Comparison of ENCODE assay signal across 24 mouse cellular contexts in genomic region chr17:62785781-62786601, GRCm38 (mm10).
DNase-seq lines count a peak whose midpoint lies in the region; ATAC-seq and TF ChIP-seq lines count a peak whose summit lies in the region.
"Had no signal": no experiment of that assay in that cellular context is flagged by ENCODE, and none has a peak within 500 bp of the region (broad histone marks: within the 10 kb centered on the region; RNA-seq: fewer than 3 reads in every experiment).

No protein-coding gene starts in this region.

- 41% methylated on average over 4 of the region's 4 CpGs for WGBS in liver, adult 2 months
- 66% methylated on average over 4 of the region's 4 CpGs for WGBS in liver, embryonic 11.5 days
- 18% methylated on average over 4 of the region's 4 CpGs for WGBS in midbrain, embryonic 14.5 days

- no peak for ATAC-seq in liver, embryonic 11.5 days (replicated peaks; ENCODE audit: low FRiP score)
- ATAC-seq in midbrain, embryonic 14.5 days (ENCODE audit: low FRiP score, low TSS enrichment), result peak; percentile 35; the same call in 1 of the 2 replicates
- ATAC-seq: CD4-positive, CD25-positive, alpha-beta regulatory T cell, adult 4 months; forebrain, embryonic 15.5 days; hindbrain, embryonic 16.5 days; Patski had no signal

- H3K4me1 ChIP-seq in liver, adult 2 months (ENCODE audit: control insufficient read depth, insufficient read depth, low read length), result peaks cover 5% of the 10 kb centered on the region; the same call in 1 of the 2 replicates
- no peaks in the 10 kb centered on the region for H3K4me1 ChIP-seq in liver, embryonic 11.5 days (replicated peaks; ENCODE audit: control insufficient read depth, insufficient read depth, low read length)
- H3K4me1 ChIP-seq in midbrain, embryonic 14.5 days (ENCODE audit: control insufficient read depth, insufficient read depth, low read length), result peaks cover 41% of the 10 kb centered on the region

- no peaks in the 10 kb centered on the region for H3K36me3 ChIP-seq in liver, adult 2 months (ENCODE audit: control insufficient read depth, insufficient read depth, low read length)
- H3K36me3 ChIP-seq in liver, embryonic 11.5 days (ENCODE audit: control insufficient read depth, insufficient read depth, low read length), result no peaks in the 10 kb centered on the region
- no peaks in the 10 kb centered on the region for H3K36me3 ChIP-seq in midbrain, embryonic 14.5 days (ENCODE audit: control insufficient read depth, insufficient read depth, low read length)
- H3K36me3 ChIP-seq: forebrain, embryonic 15.5 days; heart, embryonic 12.5 days; heart, embryonic 15.5 days; hindbrain, embryonic 10.5 days; hindbrain, embryonic 13.5 days had no signal

- H3K4me3 ChIP-seq in liver, adult 2 months (ENCODE audit: insufficient read depth, low read depth, low read length), result no peak overlapping the region
- H3K4me3 ChIP-seq in liver, embryonic 11.5 days (ENCODE audit: low read depth, low read length), result no peak overlapping the region
- no peak overlapping the region for H3K4me3 ChIP-seq in midbrain, embryonic 14.5 days (replicated peaks; ENCODE audit: low read depth, low read length)
- H3K4me3 ChIP-seq: forebrain, embryonic 15.5 days; heart, embryonic 12.5 days; heart, embryonic 15.5 days; hindbrain, embryonic 10.5 days; hindbrain, embryonic 13.5 days had no signal

- no peak overlapping the region for H3K27ac ChIP-seq in liver, adult 2 months (replicated peaks; ENCODE audit: insufficient read depth, low read depth, low read length)
- no peak overlapping the region for H3K27ac ChIP-seq in liver, embryonic 11.5 days (ENCODE audit: low read depth, low read length)
- H3K27ac ChIP-seq in midbrain, embryonic 14.5 days (replicated peaks; ENCODE audit: low read depth, low read length), result no peak overlapping the region
- H3K27ac ChIP-seq: forebrain, embryonic 15.5 days; heart, embryonic 15.5 days; hindbrain, embryonic 10.5 days; hindbrain, embryonic 13.5 days had no signal

- H3K27me3 ChIP-seq in liver, adult 2 months (ENCODE audit: control insufficient read depth, insufficient read depth, low read length), result no peaks in the 10 kb centered on the region
- no peaks in the 10 kb centered on the region for H3K27me3 ChIP-seq in liver, embryonic 11.5 days (replicated peaks; ENCODE audit: control insufficient read depth, insufficient read depth, low read length)
- 0 out of 2 replicates have a peak, but pooled peaks cover 4% of the 10 kb centered on the region for H3K27me3 ChIP-seq in midbrain, embryonic 14.5 days (ENCODE audit: control insufficient read depth, insufficient read depth, low read length)
- H3K27me3 ChIP-seq: heart, embryonic 12.5 days; heart, embryonic 15.5 days; hindbrain, embryonic 13.5 days; Patski had no signal

- TF ChIP-seq CTCF in liver, adult 2 months (IDR thresholded peaks at IDR 0.05; ENCODE audit: low read depth, low read length), result no peak

- no peak overlapping the region for H3K9ac ChIP-seq in liver, adult 2 months (ENCODE audit: low read depth, low read length)
- no peak overlapping the region for H3K9ac ChIP-seq in liver, embryonic 11.5 days (ENCODE audit: low read depth, low read length)
- H3K9ac ChIP-seq in midbrain, embryonic 14.5 days (replicated peaks; ENCODE audit: low read length), result no peak overlapping the region
- H3K9ac ChIP-seq: forebrain, embryonic 15.5 days; heart, embryonic 12.5 days; heart, embryonic 15.5 days; hindbrain, embryonic 13.5 days had no signal

- peak; percentile 57 for DNase-seq in liver, adult 2 months (ENCODE audit: extremely low read depth, low read depth, low spot score)
- no peak for DNase-seq in liver, embryonic 11.5 days (ENCODE audit: low spot score)
- DNase-seq in retina, postnatal 1 day, result peak; percentile 67
- DNase-seq in retina, embryonic 14.5 days (ENCODE audit: low spot score), result no peak
- DNase-seq in midbrain, embryonic 14.5 days, result peak; percentile 61
- DNase-seq in layer of hippocampus, adult 8-10 months (ENCODE audit: low spot score in 2 of 2), result no peak
- no peak for DNase-seq in gastrocnemius, adult 8-10 months (ENCODE audit: low spot score in 2 of 2)
- DNase-seq: adrenal gland, postnatal 10 days; adrenal gland, postnatal 36 days; cerebellum, adult 18-20 months; cerebellum, adult 9-10 months; cerebellum, postnatal 14 days; gastrocnemius, postnatal 10 days; gastrocnemius, postnatal 36 days; heart, postnatal 10 days; heart, postnatal 36 days had no signal

- no peak for TF ChIP-seq POLR2A in liver, adult 2 months (IDR thresholded peaks at IDR 0.05; ENCODE audit: extremely low read depth, insufficient read depth, low read length)

- H3K4me2 ChIP-seq in liver, embryonic 11.5 days, result no peak overlapping the region
- H3K4me2 ChIP-seq in midbrain, embryonic 14.5 days (ENCODE audit: low read length), result 0 out of 2 replicates have a peak overlapping the region, but pooled peaks have one; percentile 48
- H3K4me2 ChIP-seq: forebrain, embryonic 15.5 days; heart, embryonic 12.5 days; heart, embryonic 15.5 days; hindbrain, embryonic 13.5 days had no signal

- H3K9me3 ChIP-seq in liver, embryonic 11.5 days (ENCODE audit: control insufficient read depth, low read length), result no peaks in the 10 kb centered on the region
- no peaks in the 10 kb centered on the region for H3K9me3 ChIP-seq in midbrain, embryonic 14.5 days (ENCODE audit: control insufficient read depth, low read length)
- H3K9me3 ChIP-seq: forebrain, embryonic 15.5 days; heart, embryonic 12.5 days; heart, embryonic 15.5 days; hindbrain, embryonic 10.5 days; hindbrain, embryonic 13.5 days had no signal

- H3K79me2 ChIP-seq in liver, adult 2 months (ENCODE audit: control insufficient read depth, insufficient read depth, low read length), result no peaks in the 10 kb centered on the region

Comparison
In these comparisons a context has a peak if more than half of its experiments do, and no peak if none do; other contexts are left out.
1. DNase-seq: peak in liver, adult 2 months (single experiment), retina, postnatal 1 day (single experiment) and midbrain, embryonic 14.5 days (single experiment); none in liver, embryonic 11.5 days (single experiment), retina, embryonic 14.5 days (single experiment), layer of hippocampus, adult 8-10 months (0 of 2) and gastrocnemius, adult 8-10 months (0 of 2).